Mouse (Mus musculus) hindlimb bud, embryonic 11.5 days (tissue): ENCODE measurements around the gene Otogl.

Experiments used
- DNase-seq: peaks from one replicate; pipeline ENCODE4 v3.0.0-alpha.2; 2012; ENCODE audit warnings: low read depth, low spot score; ENCODE audit errors: extremely low spot score

The Otogl gene

DNA sequence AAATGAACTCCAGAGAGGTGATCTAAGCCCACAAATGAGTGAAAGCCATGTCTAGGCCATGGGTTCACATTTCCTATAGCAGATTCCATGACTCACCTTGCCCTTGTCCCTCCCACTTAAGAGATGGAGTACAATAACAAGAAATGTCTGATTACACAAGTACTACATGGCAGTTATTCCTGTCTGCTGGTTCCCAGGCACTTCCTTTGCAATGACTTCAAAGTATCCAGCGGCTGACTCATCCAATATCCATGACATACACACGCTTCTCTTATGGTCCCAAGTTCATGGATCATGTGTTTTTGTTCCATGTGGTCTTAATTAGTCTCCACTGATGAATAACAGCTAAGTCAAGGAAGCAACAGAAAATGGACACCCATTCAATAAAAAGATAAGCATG, 1.1 kb upstream of the Otogl start:
- no peak for DNase-seq

DNA sequence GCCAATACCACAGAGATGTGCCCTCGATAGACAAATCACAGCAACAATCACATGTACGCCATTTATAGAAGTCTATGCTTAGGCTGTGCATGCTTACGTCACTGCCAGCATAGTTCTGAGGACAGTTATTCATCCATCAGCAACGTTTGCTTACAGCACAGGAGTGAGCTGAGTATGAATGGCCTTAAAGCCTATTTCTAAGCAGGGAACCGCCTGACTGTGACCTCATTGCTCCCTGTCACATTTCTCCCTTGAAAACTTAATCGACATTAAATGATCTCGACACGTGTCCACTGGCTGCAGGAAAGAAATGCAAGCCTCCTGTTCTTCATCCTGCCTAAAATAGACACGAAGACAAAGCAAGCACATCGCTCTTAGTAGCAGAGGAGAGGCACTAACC, 5.5 kb downstream of the Otogl start:
- no peak for DNase-seq

DNA sequence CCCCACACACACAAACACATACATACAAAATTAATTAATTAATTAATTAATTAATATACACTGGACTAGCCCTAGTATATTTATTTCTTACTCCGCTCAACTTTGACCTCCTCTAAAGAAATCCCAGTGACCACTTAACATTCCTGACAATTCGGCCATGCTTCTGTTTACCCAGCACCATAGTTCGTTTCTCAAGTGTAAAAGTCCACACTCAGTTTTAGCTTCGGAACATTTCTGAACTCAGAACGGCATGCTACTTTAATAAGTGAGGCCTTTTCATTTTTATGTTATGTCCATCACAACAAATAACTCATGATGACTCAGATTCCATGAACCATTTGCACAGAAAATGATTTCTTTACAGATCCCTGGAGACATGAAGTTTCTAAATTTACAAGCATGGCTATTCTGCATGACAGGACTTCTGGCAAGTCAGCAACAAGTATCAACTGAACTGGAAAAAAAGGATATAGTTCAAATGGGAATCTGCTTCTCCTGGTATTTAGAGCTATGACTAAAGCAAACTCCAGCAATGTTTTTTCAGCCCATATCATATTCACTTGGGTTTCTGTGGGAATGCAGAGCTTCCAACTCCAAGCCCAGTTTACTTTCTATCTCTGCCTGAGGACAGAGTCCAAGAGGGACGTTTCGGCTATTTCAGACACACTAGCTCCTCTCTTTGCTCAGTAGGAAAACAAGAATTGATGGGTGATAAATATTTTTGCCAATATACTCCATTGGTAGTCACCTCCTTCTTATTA, 6.5 kb downstream of the Otogl start:
- DNase-seq: no peak

DNA sequence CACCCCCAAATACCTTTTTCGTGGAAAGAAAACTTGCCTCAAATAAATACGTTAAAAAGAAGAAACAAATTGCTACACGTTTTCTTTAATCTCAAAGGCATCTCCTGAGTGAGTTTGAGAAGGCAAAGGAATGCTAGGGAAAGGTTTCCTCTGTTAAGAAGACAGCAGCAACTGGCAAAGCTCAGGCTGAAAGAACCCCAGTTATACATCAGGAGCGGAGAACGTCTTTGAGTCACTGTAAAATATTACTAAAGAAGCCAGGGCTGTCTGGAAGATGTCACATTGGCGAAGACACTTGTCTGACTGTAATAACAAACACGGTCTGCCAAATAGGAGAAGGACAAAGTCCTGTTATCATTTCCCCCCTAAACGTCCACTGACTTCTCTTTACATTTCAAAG, 10.0 kb downstream of the Otogl start:
- DNase-seq: no peak

DNA sequence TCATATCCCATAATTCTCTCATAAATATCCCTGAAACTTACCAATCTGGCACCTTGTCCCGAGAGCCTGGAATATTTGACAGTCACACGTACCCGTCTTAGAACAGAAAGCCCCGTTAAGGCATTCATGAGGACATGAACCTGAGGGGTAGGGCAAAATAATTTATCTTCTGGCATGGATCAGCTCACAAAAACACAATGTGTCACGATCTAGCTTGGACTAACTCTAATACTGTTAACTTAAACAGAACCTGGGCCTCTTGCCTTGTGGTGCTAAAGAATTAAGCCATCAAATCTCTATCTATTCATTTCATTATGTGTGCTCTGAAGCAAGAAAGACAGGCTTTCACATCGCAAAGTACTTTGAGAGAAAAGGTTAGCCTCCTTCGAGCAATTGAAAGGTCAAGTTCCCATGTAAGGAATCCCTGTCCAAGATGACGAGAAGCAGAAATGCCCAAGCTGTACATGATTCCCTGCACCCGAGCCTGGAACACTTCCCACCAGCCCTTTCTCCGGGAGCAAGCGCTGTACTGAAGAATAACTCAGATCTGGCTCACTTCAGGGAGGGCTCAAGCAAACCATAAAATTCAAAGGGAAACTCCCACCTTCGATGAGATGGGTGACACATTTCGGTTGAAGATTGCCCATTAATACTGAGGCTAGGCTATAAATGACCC, 10.6 kb downstream of the Otogl start:
- DNase-seq: no peak

DNA sequence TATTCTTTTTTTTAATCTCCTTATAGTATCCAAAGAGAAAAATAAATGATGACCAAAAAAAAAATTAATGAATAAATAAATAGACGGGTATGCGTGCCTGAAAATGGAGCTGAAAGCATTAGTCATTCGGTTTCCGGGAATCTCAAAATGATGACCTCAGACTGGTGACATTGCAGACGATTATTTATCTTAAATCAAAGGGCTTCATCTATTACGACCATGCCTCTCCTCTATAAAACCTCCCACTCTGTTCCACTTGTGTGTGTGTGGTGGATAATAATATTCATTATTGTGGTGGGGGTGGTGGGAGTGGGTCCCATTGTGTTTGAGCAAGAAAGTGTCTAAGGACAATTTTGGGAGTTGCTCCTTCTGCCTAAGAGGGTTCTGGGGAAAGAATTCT, 12.0 kb downstream of the Otogl start:
- no peak for DNase-seq

DNA sequence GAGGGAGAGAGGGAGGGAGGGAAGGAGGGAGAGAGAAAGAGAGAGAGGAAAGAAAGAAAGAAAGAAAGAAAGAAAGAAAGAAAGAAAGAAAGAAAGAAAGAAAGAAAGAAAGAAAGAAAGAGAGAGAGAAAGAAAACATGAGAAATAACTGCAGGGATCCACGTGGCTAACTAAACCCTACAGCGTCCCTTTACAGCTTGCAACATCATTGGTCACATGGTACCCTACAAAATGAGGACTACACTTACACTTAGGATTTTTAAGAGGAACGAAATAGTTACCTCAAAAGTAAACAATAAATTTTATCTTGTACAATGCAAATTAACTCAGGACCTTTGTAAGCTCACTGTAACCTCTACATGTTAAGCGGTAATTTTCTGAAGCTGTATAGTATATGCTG, 15.8 kb downstream of the Otogl start:
- no peak for DNase-seq

DNA sequence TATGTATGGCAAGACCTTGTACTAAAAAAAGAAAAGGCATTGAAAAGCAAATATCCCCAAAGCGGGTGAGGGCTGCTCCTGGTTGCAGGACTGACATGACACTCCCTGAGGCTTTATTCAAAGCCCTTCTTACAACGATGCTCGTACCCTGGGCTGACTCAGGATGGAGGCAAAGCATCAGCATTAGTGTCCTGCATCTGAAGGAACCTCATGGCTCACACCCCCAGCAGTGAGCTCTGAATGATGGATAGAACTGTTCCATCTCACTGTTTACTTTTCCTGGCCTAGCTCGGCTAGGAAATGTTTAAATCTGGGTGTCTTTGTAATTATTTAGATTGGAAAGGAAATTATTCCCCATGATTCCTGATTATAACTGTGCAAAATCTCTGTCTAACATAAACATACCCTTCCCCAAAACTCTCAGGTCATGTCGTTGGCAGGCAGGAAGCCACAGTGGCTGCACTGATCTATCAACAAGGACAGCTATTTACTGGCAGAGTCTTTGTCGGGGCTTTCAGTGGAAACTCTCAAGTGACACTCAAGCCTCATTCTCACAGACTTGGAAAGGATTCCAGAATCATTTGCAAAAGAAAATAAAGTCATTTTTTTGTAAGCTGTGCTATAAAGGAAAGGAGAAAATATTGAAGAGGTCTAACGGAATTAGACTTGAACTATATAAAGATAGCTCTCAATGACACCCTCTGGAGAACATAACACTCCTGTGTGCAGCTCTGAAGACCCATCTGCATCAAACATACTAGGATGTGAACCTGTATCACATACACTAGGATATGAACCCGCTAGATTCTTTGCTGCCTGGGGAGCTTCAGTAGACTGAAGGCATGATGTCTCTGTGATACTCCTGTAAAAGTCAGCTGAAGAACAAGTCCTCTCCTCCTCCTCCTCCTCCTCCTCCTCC, 17.0 kb downstream of the Otogl start:
- DNase-seq: no peak

DNA sequence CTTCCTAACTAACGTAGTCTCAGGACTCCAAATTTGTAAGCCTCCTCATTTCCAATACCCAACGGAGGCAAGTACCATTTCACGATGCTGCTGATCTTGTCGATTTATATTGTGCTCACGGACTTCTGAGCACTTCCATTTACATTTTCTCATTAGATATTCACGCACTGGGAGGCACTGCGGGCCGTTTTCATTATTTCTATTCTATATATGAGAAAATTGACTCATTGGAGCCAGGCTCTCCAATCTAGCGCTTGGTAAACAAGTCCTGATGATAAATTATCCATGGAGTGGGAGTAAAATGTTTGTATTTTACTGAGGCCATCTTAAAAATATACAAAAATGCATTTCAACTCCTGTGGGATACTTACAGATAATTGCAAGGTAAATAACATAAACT, 21.5 kb downstream of the Otogl start:
- no peak for DNase-seq

DNA sequence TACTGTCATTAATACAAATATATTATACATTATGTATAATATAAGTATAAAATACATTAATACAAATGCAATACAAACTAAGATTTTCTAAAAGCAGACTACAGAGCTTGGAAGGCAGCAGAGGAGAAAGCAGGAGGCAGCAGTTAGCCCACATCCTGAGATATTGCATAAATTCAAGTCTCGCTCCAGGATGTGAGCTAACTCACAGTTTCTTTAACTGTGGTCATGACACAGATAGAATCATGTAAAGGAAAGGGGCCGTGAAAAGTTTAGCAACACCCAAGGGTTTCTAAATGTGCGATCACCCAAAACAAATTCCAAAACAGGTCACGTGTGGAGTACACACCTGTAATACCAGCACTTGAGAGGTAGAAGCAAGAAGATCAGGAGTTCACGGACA, 39.4 kb downstream of the Otogl start:
- DNase-seq: no peak

DNA sequence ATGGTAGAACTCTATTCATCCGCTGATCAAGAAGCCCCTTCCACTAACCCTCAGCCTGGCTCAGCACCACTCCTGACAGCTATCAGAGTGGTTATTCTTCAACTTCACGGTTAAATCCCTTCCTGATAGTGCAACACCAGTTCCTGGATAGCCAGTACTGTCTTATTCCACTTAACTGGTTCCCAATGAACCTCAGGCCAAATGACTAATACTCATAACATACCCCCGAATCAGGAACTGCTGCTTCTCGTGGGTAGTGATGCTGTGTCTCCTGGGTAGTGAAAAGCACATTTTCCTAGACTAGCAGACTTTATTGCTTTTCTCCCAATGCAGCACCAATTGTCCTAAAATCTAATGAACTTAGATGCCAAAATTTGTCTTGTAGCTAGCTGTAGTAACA, 39.8 kb downstream of the Otogl start:
- no peak for DNase-seq

DNA sequence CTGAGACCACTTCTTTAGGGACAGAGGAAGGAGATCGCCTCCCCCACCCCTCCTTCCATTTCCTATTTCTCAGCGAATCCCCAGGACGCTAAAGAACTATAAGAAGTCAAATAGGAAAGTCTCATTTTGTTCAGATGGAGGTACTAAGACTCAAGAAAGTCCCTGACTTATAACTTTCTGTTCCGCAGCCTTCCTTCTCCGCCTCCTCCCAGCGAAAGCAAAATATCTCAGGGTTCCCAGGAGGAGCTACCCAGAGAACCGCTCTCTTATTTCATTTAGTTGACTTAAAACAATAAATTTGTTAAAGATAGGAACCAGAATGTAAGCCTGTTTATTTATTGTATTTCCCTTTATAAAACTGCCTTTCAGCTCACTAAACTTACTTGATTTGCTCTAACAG, 41.4 kb downstream of the Otogl start:
- DNase-seq: no peak

DNA sequence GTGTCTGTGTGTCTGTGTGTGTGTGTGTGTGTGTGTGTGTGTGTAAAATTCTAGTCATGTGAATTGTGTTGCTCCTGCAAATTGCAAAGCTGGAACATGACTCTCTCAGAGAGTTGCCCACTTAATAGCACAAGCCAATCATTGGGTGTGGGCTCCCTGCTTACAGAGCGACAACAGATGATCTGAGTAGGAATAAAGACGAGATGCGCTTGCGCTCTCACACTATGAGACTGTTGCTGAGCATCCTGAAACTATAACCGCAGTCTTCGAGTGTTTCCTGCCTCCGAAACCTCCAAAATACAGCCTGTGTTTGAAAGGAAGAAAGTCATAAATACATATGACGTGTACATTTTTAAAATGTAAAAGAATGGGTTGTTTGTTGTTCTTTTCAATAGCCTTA, 43.0 kb downstream of the Otogl start:
- DNase-seq: no peak

DNA sequence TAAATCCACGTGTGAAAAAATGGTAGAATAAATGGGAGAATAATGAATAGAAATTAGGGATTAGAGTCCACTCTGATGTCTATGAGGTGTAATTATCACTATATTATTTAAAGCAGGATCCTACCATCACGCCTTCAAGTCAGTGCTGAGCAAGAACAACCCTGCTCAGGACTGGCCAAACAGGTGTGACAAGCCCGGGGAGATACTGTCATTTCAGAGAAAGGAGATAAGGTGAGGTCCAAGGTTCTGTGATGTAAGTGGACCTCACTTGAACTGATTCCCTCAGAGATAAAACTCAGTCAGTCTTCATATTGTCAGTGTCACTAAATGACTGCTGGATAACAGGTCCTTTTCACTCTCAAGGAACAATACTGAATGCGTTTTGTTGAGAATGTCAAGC, 44.5 kb downstream of the Otogl start:
- no peak for DNase-seq

DNA sequence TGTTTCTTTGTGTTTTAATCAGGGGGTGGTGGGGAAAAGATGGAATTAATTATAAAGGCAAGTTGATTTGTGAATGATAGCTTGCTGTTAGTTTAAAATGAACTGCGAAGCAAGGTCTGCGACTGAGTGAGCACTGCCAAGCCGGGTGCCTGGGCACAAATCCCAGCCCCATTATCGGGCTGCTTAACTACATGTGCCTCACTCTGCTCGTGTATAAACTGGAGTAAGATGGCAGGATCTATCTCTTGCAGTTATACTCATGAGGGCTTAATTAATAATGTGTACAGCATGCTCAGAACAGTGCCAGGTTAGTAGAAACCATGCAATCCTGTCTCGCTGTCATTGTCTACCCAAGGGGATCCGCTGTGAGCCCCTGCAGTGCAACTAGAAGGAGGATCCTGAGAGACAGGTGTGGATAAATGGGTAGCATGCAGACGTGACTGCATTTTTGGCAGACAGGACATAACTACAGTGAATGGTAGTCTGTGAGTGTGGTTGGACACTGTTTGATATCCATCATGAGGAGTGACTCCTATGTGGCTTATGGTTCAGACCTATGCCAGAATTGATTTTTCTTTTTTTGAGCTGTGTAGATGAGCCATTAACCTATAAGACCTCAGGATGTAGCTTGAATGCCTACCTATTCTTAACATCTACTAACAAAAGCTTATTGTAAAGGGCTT, 51.6 kb downstream of the Otogl start:
- DNase-seq: no peak

DNA sequence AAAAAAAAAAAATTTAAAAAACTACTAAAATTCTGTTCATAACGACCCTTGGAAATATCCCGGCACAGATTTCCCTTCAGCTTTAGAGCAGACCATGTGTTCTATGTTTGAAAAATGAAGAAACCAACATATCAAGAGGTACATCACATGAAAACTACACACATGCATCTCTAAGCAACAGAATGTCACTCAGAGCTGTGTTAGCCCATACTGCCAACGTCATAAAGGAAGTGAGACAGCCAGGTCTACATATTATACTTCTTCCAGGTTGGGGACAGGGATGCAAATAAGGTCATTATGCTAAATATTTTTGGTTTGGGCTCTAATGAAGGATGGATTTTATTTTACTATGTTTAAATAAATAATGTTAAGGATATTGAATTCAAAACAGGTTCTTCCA, 52.7 kb downstream of the Otogl start:
- DNase-seq: no peak

DNA sequence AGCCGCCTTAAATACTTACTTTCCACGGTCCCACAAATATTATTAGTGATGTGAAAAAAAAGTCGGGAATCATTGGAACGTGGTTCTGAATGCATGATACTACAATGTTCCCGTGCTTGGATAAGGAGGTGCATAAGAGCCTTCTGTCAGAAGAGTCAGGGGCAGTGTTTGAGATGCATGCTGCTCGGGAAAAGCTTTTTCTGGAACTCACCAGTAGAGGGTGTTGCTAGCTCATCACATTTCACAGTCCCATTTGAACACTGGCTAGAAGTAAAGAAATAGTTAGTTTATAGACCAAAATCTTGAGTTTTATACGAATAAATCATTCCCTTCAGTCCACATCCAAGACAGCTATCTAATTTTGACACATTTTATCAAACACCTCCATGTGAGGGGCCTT, 53.2 kb downstream of the Otogl start:
- DNase-seq: no peak

DNA sequence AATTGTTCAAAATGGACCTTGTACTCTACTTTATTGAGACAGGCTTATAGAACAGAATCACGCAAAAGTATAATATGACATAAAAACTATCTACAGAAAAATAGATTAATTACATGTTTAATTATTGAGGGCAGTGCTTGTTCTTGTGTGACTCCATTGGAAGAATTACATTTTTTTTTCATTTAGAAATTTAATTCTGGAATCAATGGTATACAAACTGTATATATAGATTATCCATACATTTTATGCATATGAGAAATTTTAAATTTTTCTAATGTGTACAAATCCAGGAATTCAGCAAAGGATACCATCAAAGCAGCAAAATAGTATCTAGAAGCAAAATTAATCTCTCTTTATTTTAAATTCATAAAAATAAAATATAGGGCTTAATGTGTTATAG, 67.0 kb downstream of the Otogl start:
- DNase-seq: no peak

DNA sequence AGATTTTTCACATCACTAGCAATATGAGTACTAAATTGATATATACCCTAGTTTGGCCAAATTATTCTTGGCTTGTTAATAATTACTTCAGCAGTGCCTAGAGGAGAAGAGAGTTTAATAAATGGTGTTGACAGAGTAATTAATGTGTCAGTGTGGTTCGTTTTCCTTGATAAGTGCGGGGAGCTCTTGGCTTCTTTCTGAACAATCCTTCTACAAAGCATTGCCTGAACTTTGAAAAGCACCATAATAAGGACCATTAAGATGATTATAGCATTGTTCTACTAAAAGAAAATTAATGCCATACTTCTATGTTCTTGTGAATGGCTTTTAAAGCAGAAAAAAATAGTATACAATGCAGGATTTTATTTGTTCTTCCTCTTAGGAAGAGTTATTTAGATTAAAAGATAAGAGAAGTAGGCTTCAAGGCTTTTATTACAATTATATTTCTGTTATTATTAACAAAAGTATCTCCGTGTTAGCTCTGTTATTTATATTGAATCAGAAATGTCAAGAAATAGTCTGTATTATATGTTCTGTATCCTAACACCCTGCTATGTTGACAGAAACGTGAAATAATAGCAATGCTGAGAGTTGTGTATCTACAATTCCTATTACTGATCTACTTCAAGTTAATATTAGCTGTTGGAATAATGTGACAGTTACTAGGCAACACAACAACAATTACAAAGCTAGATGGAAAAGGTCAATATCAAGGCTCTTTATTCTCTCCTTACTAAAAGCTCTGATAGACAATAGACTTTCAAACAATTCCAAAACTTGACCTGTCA, 77.3 kb downstream of the Otogl start:
- DNase-seq: no peak

DNA sequence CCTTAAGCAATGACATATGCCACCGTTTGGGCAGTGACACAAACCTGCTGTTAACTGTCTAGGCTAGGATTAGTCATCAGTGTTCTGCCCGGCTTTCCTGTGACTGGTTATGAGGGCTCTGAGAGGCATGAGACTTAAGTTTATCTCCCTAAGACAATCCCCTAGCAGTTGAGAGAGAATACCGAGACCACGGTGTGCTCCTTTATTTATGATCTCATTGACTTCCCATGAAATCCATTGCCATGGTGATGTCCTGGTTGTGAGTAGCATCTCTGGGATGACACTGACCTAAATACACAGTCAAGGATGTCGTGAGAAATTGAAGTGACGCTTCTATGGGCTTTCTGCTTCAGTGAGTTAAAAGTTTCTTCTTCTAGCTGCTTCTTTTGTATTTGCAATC, 82.8 kb downstream of the Otogl start:
- no peak for DNase-seq
